Mouse (Mus musculus): ENCODE results near the gene Pcx.

Gene Pcx

DNA sequence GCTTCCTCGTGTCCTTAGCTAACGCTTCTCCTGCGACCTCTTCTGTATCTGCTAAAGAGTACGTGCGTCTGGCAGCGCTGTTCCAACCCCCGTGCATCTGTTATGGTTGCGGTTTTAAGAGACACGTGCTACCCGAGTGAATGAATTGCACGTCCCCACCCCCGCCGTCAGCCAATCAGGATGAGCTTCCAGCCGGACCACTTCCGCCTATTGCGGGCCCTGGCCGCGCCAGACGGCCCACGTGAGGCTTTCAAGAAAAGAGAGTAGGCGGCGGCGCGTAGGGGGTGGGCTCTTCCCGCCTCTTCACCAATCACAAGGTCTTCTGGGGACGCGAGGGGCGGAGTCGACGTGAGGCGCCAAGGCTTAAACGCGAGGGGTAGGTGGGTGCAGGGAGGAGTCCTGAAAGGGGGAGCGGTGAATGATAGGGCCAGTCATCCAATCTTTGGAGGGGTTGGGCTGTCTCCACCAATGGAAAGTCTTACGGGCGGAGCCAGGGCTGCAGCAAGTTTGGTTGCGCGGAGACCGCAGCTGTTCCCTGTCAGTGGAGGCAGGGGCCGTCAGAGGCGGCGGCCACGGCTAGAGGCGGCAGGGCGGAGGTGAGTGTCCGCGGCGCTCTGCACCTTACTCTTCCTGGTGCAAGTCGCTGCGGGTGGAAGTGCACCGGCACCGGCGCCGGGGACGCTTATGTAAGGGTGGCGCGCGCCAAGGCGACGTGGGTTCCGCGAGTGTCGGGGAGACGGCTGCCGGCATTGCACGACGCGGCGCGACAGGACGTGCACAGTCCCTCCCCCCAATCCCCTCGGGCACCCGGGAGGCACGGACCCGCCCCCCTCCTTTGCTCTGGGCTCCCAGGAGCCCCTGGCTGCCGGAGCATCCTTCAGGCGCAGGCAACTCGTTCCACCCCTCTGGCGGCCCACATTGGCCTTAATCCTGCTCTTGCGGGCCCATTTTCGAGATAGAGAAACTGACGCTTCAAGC lies at the start of gene Pcx:
Gene Pcx (plus strand): TSS at position 487 of the 978 bp plus-strand sequence.
- DNase-seq = peak; percentile 100

DNA sequence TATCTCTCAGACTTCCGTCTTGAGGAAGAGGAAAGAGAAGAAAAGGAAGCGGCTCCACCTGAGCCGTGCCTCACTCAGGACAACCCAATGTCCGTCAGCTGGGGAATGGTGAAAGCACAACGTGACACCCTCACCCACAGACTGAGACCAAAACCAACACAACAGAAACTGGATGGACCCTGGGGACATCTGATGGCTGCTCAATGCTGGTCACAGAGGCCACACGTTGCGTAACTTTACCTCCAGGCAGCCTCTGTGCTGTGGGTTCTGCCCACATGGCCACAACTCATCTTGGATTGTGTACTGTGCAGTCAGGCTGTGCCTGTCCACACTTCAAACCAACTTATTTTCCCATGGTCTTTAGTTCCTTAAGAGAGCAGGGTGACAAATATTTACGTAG lies 48.3 kb upstream of the Pcx start:
- DNase-seq = no peak

DNA sequence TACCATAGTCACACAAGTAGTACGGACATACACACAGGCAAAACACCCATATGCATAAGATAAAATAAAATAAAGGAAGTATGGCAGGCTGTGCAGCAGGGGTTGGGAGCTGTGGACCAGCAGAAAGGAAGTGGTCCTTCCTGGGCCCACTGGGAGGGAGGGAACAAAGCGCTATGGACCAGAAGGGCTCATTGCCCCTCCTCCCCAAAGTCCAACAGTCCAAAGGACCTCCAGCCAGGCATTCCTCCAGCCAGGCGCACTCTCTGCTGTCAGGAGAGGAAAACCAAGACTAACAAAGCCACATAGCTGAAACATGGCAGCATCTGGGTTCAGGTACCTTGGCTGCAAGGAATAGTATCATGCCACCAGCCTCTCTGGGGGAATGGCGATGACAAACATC lies 45.6 kb upstream of the Pcx start:
- DNase-seq = no peak

DNA sequence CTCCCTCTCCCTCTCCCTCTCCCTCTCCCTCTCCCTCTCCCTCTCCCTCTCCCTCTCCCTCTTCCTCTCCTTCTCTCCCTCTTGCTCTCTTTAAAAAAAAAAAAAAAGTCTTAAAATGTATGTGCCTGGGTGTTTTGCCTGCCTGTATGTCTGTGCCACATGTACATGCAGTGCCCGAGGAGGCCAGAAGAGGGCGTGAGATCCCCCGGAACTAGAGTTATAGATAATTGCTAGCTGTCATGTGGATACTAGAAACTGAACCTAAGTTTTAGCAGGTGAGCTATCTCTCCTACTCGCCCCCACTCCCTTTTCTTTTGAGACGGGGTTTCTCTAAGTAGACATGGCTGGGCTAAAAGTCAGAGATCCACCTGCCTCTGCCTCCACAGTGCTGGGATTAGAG lies 41.9 kb upstream of the Pcx start:
- peak; percentile 56 for DNase-seq

DNA sequence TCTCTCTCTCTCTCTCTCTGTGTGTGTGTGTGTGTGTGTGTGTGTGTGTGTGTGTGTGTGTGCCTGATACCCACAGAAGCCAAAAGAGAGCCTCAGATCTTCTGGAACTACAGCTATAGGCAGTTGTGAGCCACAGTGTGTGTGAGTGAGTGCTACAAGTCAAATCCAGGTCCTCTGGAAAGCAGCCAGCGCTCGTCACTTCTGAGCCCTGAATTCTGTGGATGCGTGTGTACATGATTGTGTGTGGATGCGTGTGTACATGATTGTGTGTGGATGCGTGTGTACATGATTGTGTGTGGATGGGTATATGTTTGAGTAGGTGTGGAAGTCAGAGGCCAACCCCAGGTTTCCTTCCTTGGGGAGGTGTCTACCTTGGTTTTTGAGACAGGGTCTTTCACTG lies 36.7 kb upstream of the Pcx start:
- DNase-seq = peak; percentile 33

DNA sequence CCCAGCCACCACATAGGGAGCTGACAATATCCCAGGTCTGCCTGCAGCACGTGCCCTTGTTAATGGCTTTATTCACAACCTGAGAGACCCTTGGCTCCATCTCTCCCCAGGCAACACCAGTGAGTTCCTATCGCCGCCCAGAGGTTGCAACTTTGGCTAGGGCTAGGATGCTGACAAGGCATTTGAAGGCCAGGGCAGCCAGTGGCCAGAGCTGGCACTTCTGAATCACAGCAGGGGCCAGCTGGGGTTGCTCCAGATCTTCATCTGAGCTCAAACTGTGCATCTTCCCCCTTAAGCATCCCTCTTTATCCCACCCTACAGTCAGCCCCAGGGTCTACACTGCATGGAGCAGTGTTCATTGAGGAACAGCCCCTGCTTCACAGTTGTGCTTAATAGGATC lies 35.5 kb upstream of the Pcx start:
- peak; percentile 30 for DNase-seq

DNA sequence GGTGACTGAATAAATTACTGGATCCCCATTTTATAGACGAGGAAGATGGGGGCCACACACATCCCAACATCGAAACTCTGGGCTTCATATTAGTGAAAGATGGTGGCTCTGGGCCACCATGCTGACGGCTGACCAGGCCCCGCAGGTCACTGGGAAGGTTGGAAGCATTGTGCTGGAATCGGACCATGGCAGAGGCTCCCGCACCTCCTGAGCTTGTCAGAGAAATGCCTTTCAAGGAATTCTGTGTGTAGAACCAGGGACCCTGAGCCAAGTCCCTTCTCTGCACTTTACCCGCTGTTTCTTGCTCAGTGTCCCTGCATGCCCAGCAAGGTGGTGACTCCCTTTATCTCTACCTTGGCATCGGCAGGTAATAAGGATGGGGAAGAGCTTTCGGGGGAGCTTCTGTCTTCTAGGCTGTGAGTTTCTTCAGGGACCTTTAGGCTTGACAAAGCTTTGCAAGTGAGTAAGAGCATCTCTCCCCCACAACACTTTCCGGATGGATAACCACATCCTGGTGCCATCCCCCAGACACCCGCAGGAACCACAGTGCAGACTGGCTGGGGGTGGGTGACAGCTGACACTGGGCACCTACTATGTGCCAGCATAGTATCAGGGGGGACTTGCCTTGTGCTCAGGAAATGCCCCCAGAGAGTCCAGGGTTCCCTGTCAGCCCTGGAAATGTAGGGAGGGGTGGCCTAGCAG lies 34.9 kb upstream of the Pcx start:
- peak; percentile 40 for DNase-seq

DNA sequence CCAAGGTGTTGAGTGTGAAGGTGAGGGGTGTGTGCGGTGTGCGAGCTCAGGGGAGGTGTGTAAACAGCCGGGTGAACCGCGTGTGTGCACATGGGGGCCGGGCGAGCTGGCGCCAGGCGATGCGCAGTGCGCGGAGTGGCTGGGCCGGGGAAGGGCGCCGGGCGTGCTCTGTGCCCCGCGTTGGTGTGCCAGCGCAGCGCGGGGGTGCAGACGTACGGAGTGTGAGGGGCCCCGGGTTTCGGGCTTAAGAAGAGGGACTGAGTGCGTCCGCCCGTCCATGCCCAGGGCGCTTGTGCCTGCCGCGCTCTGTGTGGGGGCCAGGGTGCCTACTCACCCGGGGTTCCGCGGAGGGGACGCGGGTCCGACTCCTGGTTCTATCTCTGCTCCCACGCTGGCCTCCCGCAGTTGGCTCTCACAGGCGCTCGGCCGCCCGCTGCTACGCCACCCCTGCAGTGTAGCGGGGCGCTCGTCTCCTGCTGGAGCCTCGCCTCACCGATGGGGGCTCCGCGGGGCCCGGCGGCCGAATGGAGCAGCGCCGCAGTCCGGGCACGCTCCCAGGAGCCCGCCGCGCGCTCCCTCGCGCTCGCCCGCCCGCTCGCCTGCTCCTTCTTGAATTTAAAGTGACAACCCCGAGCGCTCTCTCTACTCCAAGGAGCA lies 33.5 kb upstream of the Pcx start:
- DNase-seq = peak; percentile 79

DNA sequence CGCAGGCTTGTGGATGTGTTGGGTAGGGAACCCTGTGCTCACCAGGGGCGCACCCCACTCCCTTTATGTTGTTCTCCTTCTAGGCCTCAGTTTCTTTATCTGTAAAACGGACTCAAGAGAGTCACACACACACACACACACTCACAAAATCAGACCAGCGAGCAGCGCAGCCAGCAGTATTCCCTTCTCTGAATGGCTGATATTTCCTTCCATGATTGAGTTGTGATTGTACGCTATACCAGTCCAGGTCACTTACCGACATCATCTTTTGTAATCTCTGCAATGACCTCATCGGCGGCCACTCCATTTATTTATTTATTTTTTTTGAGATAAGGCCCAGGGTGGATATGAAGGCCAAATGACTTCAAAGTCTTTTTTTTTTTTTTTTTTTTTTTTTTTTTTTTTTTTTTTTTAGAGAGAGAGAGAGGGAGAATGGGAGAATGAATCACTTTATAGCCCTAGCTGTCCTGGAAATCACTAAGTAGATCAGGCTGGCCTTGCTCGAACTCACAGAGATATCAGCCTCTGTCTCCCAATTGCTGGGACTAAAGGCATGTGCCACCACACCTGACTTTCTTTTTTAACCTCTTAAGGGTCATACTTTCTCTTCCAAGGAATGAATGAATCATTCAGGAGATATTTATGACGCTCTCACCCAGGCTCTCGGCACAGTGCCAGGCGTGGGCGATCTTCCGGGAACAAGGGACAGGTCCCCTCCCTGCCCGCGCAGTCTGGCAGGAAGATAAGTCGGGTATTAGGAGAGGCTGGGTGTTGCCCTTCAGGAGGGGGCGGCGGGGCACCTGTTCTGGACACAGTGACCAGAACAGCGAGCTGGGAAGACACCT lies 32.7 kb upstream of the Pcx start, which contains the start of gene Syt12:
Gene Syt12 (minus strand): TSS at position 103 of the 845 bp plus-strand sequence.
- DNase-seq = peak; percentile 82

DNA sequence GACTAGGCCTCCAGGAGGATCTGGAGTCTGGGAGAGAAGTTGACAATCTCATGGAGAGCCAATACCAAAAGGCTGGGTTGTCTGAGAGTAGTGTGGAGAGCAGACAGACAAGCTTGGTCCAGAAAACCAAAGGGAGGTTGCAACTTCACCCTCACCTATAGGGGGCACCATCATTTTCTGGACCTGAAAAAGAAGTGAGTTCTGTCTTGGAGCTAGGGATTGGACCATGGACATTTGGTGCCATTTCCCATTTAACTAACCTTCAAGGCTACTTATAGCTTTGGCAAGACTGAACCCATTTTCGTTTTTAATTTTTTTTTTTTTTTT lies 32.1 kb upstream of the Pcx start:
- no peak for DNase-seq

DNA sequence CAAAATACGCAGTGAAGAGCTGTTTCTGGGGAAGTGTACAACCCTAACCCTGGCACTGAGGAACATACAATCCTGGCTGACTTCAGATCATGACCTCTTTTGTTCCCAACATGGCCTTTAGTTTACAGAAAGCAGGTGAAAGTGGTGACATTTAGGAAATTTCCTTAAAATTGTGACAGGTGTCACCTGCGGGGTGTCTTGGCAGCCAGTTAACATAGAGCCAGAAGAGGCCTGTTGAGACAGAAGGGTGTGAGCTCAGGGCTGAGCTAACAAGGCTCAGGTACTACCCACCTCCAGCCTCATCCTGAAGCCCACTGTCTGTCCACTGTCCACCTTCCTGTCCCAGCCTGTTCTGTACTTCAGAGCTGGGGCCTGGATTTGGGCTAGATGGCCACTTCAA lies 30.2 kb upstream of the Pcx start:
- peak; percentile 68 for DNase-seq

DNA sequence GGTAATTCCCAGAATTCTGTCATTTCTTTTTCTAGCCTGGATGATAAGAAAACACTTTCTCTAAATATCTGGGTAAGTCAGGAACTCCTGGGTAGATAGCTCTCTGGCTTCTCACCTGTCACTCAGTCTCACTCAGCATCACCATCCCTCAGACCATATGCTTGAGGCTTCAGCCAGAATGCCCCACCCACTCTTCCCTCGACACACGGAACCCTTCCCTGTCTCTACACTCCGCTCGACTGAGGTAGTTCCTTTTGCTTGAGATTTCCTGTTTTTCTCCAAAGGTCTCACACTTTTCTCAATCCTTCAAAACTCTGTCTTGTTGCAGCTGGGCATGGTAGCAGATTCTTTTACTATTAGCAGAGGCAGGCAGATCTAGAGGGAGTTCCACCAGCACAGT lies 28.9 kb upstream of the Pcx start:
- DNase-seq = peak; percentile 39

DNA sequence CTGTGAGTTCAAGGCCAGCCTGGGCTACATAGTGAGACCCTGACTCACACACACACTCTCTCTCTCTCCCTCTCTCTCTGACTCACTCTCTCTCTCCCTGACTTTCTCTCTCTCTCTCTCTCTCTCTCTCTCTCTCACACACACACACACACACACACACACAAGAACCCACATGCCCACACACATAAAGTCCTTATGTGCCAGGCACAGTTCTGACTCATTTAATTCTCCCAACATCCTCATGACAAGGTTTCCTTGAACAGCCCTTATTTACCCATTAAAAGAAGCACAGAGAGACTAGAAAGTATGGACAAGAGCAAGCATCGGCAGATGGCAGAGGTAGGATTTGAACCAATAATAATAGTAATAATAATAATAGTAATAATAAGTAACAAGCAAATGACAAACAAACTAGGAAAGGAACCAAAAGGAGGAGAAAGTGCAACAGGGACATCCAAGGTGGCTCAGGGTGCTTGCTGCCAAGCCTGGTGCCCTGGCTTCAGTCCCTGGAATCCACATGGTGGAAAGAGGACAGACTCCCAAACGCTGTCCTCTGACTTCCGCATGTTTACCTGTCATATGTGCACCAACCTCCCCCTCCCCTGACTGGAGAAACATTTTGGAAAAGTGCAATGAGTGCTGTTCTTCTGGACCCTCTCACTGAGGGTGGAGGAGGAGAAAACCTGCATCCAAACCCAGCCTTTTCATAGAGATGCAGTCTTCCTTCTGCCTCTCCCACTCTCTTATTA lies 28.0 kb upstream of the Pcx start:
- DNase-seq = peak; percentile 60

DNA sequence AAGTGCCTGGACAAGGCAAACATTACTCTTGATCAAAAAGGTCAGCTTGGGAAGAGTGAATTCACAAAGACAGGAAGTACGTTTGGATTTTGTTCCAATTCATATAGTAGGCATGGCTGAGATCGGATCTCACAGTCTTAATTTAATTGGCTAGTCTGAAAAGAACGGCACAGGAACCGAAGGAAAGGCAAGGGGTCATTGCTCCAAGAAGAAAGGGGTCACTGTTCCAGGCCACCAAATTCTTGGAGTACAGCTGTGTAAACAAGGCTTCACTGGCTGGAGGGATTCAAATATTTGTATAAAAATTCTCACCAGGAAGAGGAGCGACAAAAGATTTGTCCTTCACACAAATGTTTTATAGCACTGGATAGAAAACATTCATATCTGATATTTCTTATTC lies 25.3 kb upstream of the Pcx start:
- no peak for DNase-seq

DNA sequence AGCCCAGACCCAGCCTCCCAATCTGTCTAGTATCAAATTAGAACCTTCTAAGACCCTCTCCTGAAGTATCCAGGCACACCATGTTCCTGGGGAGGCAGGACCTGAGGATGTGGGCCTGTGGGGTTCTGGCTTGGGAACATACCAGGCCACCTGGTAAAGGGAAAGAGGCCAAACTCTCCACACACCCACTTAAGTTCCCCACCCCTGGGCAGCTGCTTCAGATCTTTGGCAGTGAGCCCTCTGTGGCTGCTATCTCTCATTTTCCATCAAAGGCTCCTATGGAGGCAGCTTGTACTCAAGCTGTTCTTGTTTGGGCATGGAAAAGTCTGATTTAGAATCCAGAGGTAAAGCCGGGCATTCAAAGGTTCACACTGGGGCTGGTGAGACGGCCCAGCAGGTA lies 22.4 kb upstream of the Pcx start:
- no peak for DNase-seq

DNA sequence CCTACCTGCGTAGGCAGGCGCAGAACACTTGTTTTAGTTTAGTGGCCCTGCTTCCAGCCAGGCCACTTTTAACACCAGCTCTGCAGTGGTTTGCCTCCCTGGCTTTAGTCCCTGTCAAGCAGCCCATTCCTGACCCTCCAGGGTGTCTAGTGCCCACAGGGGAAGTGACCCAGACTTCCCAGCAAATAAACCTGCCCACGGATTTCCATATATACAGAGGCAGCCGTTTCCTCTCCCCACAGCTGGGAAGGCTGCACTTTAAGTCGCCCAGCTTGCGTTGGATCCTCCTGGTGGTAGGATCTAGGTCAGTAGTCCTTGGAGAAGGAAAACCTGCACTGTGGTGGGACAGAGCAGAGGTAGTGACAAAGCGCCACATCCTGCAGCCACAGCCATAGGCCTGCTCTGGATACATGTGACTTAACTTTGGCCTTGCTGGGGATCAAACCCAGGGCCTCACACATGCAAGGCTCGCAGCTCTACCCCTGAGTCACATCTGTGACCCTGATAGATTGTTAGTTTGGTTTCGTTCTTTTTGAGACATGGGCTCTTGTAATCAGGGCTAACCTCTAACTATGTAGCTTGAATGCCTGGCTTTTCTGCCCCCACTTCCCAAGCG lies 19.1 kb upstream of the Pcx start:
- DNase-seq = no peak

DNA sequence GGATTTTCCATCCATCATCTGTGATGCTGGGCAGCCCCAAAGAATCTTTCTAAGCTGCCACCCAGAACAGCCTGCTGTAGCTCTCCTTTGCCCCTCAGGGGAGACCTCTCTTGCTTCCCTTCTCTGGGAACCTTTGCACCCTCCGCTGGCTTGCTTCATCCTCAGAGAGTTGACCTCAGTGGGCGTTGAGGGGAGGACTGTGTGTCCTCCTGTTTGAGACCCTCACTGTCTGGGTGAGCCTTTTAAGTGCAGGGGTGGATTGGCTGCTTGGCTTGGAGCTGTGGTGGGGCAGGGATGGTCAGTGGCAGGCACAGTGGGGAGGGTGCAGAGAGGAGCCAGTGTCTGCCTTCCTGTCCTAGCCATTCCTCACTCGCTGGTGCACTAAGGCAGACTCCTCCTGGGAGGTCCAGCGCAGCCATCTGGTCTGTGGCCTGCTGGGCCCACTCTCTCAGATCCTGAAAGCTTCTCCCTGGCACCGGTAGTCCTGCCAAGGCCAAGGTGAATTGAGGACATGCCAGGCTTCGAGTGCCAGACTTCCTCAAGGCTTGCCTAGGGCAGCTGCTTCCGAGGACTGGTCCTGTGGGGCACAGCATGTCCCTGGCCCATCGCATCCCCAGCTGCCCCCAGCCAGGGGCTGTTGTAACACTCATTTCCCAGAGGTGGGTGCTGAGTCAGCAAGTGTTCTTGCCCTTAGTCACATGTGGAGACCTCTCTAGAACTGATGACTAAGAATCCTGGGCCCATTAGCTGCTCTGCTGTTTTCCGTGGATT lies 17.6 kb upstream of the Pcx start:
- peak; percentile 95 for DNase-seq

DNA sequence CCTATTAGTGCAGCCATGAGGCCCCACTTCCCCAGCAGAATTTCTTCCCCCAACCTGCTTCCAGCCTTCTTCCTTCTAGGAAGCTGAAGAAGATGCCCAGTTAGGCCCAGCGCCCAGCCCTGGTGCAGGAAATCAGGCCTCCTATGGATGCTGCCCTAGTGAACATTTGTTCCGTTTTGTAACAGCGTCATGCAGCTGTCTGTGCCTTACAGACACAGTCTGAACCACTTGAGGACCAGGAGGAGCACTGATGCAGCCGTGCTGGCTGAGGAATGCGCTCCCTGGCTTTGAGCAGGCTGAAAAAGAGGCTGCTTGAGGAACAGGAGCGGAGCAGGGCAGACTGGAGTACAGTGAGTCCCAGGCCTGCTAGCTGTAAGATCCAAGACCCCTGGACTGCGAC lies 15.6 kb upstream of the Pcx start:
- DNase-seq = no peak

DNA sequence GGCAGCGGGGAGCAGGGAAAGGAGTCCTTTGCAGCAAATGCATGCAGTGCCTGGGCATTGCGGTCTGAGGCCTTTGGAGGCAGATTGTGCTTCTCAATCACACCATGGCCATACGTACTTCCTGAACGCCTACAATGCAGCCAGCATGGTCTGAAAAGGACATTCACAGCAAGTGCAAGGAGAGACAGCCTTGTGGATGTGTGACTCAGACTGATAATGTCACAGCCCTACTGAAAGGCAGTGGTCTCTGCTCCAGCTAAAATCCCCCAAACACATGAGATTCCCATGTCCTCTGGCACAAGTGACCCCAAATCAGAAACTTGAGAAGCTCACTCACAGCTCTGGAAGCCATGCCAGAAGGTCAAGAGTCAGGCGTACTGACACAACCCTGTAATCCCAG lies 14.5 kb upstream of the Pcx start:
- no peak for DNase-seq

DNA sequence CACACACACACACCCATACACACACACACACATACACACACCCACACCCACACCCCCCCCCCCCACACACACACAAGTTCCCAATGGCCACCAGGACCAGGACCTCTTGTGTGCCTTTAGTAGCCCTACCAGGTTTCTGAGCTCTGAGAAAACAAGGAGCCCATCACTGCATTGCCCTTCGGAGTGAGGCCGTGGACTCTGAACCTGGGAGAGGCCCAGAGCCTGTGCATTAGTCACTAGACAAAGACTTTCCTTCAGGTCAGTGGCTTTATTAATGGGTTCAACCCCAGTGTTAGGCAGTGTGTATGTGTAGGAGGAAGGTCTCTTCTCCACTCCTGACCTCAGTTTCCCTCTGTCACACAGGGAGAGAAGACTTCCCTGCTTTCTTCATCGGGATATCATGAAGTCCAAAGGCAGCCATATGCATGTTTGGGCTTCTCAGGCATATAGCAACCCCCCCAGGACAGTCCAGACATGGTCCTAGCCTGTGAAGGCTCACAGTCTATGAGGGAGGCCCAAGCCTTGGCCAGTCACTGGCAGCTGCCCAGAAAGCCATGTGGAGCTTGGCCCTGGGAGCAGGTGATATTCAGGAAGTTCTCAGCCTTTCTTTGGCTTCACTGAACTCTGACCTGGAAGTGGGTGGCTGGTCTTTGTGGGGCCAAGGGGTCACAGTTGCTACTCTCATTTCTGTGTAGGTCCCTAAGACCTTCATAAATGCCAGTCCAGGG lies 13.6 kb upstream of the Pcx start:
- DNase-seq = peak; percentile 44
